Mouse (Mus musculus): Measurements from ENCODE around the gene Zfp963. TPM values are rescaled to one million over a fixed set of nuclear protein-coding genes. Genes with fewer than 3 reads are reported as not detected.

Zfp963 gene
- 5.8 and 8.2 TPM in 2 replicates for polyA plus RNA-seq (2014; fragmentation: Nextera tagmentation; extraction: Ambion mirVana)

DNA sequence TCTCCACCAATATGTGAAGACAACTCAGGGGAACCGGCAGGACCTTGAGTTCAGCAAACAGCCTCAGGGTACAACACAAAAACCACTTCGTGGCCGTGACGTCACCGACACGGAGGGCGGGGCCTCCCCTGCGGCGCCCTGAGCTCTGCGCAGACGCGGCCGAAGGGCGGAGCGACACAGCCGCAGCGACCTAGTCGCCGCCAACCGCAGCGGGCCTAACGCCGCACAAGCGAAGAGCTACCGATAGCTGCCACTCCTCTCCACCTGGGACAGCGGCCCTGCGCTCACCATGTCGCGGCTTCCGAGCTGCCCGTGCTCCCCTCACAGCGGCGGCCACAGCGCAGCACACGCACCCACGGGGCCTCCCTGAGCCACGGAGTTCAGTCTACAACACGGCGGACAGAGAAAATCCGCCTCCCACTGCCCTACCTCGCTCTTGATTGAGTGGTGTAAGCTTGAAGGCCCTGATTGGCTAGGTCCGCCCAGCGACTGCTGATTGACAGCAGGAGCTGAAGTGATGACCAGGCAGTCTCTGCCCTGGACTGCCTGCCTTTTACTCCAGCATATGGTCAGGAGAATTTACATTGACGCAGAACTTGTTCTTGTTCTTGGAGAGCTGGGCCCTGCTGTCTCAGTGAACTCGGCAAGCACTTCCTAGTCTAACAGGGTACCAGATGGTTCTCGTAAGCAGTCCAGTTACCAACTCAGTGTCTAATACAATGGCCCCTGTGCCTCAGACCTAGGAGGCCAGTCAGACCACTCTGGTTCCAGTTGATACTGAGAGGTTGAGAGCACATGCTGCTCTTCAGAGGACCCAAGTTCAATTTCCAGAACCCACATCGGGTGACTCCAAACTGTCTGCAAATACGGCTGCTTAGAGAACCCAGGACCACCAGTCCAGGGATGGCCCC, at the start of gene Zfp963:
Gene Zfp963, minus strand, starts transcription at position 427 of the 911 bp plus-strand sequence.
- Histone ChIP-seq H3K27ac (ENCODE audit: low read depth, low read length) (peak within 1 kb of the TSS; percentile 96), H3K4me1 (replicated peaks; ENCODE audit: control insufficient read depth, insufficient read depth, low read length) (0 out of 2 replicates have a peak, but pooled peaks cover 2% of the 10 kb centered on the region), H3K4me2 (ENCODE audit: low read depth, low read length, severe bottlenecking) (peak within 1 kb of the TSS; percentile 49), H3K9me3 (ENCODE audit: control insufficient read depth, low read length) (no peaks in the 10 kb centered on the region), H3K4me3 (ENCODE audit: low read depth, low read length) (peak within 1 kb of the TSS; percentile 68), H3K27me3 (ENCODE audit: control insufficient read depth, insufficient read depth, low read length) (no peaks in the 10 kb centered on the region), H3K9ac (ENCODE audit: low read length) (peak within 1 kb of the TSS; percentile 90), H3K36me3 (ENCODE audit: control insufficient read depth, insufficient read depth, low read length) (no peaks in the 10 kb centered on the region)
- WGBS: 3% methylated on average over 48 of the region's 48 CpGs
- DNase-seq (ENCODE audit: low spot score) (peak; percentile 96), ATAC-seq (replicated peaks; ENCODE audit: low FRiP score) (peak; percentile 98)

GRCm38 (mm10) chr8:69799261-69799660, 49.5 kb upstream of the Zfp963 start:
- Histone ChIP-seq H3K36me3 (ENCODE audit: control insufficient read depth, insufficient read depth, low read length) (peaks cover 34% of the 10 kb centered on the region), H3K9me3 (ENCODE audit: control insufficient read depth, low read length) (no peaks in the 10 kb centered on the region), H3K4me2 (ENCODE audit: low read depth, low read length, severe bottlenecking) (no peak overlapping the region), H3K4me3 (ENCODE audit: low read depth, low read length) (no peak overlapping the region), H3K9ac (ENCODE audit: low read length) (no peak overlapping the region), H3K27ac (ENCODE audit: low read depth, low read length) (no peak overlapping the region), H3K27me3 (ENCODE audit: control insufficient read depth, insufficient read depth, low read length) (no peaks in the 10 kb centered on the region), H3K4me1 (replicated peaks; ENCODE audit: control insufficient read depth, insufficient read depth, low read length) (no peaks in the 10 kb centered on the region)
- DNase-seq (ENCODE audit: low spot score) (no peak), ATAC-seq (replicated peaks; ENCODE audit: low FRiP score) (no peak)
- 91% methylated on average over 8 of the region's 8 CpGs for WGBS

DNA sequence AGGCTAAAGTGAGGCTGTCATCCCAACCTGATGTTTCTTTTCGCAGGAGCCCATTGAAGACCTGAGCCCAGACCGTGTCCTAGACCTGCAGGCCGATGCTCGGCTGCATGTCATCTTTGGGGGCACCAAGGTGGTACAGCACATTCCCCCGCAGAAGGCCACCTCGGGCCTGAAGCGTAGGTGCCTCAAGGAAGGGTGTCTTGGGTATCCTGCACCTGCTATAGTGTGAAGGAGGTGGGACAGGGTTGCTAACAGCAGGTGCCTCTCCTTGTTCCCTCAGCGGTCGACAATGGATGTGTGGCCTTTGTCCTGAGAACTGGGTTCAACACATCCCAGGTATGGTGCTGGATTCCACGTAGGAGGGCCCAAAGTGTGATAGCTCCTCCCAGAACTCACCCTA, 47.9 kb upstream of the Zfp963 start:
- no peak overlapping the region for H3K9ac ChIP-seq (ENCODE audit: low read length)
- ATAC-seq (replicated peaks; ENCODE audit: low FRiP score): no peak
- H3K4me2 ChIP-seq (ENCODE audit: low read depth, low read length, severe bottlenecking): no peak overlapping the region
- DNase-seq (ENCODE audit: low spot score): no peak
- peaks cover 25% of the 10 kb centered on the region; the same call in 1 of the 2 replicates for H3K36me3 ChIP-seq (ENCODE audit: control insufficient read depth, insufficient read depth, low read length)
- peaks cover 3% of the 10 kb centered on the region; the same call in 1 of the 2 replicates for H3K4me1 ChIP-seq (replicated peaks; ENCODE audit: control insufficient read depth, insufficient read depth, low read length)
- no peak overlapping the region for H3K4me3 ChIP-seq (ENCODE audit: low read depth, low read length)
- H3K27me3 ChIP-seq (ENCODE audit: control insufficient read depth, insufficient read depth, low read length): no peaks in the 10 kb centered on the region
- no peak overlapping the region for H3K27ac ChIP-seq (ENCODE audit: low read depth, low read length)
- WGBS: 95% methylated on average over 10 of the region's 10 CpGs
- H3K9me3 ChIP-seq (ENCODE audit: control insufficient read depth, low read length): no peaks in the 10 kb centered on the region

DNA sequence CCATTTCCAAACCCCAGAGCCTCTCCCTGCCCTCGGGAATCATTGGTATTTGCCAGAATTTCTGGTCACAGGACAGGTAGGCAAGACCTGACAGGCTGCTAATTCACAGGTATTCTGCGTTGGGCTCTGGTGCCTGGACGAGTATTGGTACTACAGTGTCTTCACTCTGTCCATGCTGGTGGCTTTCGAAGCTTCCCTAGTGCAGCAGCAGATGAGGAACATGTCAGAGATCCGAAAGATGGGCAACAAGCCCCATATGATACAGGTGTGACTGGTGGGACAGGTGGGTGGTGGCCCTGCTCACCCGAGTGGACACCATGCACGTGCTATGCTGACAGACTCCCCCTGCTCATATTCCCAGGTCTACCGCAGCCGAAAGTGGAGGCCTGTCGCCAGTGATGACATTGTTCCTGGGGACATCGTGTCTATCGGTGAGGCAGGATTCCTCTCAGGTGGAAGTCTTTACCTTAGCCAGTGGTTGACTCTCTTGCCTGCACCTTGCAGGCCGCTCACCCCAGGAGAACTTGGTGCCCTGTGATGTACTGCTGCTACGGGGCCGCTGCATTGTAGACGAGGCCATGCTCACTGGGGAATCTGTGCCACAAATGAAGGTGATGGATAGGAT, 47.1 kb upstream of the Zfp963 start:
- H3K27ac ChIP-seq (ENCODE audit: low read depth, low read length): no peak overlapping the region
- DNase-seq (ENCODE audit: low spot score): no peak
- no peak overlapping the region for H3K4me2 ChIP-seq (ENCODE audit: low read depth, low read length, severe bottlenecking)
- no peaks in the 10 kb centered on the region for H3K9me3 ChIP-seq (ENCODE audit: control insufficient read depth, low read length)
- H3K4me1 ChIP-seq (replicated peaks; ENCODE audit: control insufficient read depth, insufficient read depth, low read length): peaks cover 10% of the 10 kb centered on the region
- H3K4me3 ChIP-seq (ENCODE audit: low read depth, low read length): no peak overlapping the region
- no peak for ATAC-seq (replicated peaks; ENCODE audit: low FRiP score)
- 96% methylated on average over 16 of the region's 16 CpGs for WGBS
- peaks cover 20% of the 10 kb centered on the region; the same call in 1 of the 2 replicates for H3K36me3 ChIP-seq (ENCODE audit: control insufficient read depth, insufficient read depth, low read length)
- H3K27me3 ChIP-seq (ENCODE audit: control insufficient read depth, insufficient read depth, low read length): no peaks in the 10 kb centered on the region
- H3K9ac ChIP-seq (ENCODE audit: low read length): no peak overlapping the region

GRCm38 (mm10) chr8:69794901-69795300, 45.1 kb upstream of the Zfp963 start:
- H3K4me2 ChIP-seq (ENCODE audit: low read depth, low read length, severe bottlenecking): no peak overlapping the region
- 98% methylated on average over 6 of the region's 6 CpGs for WGBS
- H3K4me3 ChIP-seq (ENCODE audit: low read depth, low read length): no peak overlapping the region
- peaks cover 10% of the 10 kb centered on the region for H3K4me1 ChIP-seq (replicated peaks; ENCODE audit: control insufficient read depth, insufficient read depth, low read length)
- DNase-seq (ENCODE audit: low spot score): no peak
- no peak overlapping the region for H3K9ac ChIP-seq (ENCODE audit: low read length)
- ATAC-seq (replicated peaks; ENCODE audit: low FRiP score): no peak
- peaks cover 12% of the 10 kb centered on the region; the same call in 1 of the 2 replicates for H3K36me3 ChIP-seq (ENCODE audit: control insufficient read depth, insufficient read depth, low read length)
- H3K27me3 ChIP-seq (ENCODE audit: control insufficient read depth, insufficient read depth, low read length): no peaks in the 10 kb centered on the region
- no peaks in the 10 kb centered on the region for H3K9me3 ChIP-seq (ENCODE audit: control insufficient read depth, low read length)
- H3K27ac ChIP-seq (ENCODE audit: low read depth, low read length): no peak overlapping the region

DNA sequence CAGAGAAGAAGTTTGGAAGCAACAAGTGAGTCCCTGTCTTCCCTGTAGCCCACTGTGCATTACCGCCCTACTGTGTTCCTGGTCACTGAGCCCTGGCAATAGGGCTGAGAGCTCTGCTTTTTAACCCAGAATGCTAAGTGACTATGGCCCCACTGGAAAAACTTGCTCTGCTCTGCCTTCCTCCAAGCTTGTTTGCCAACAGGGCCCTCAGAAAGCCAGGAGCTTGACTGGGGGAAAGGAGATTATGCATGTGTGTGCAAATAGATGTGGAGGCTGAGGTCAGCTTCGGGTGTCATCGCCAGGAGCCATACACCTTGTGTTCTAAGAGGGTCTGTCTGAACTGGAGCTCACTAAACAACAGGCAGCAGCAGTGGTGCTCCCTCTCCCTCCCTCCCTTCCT, 44.3 kb upstream of the Zfp963 start:
- H3K4me1 ChIP-seq (replicated peaks; ENCODE audit: control insufficient read depth, insufficient read depth, low read length): peaks cover 10% of the 10 kb centered on the region
- DNase-seq (ENCODE audit: low spot score) (no peak), ATAC-seq (replicated peaks; ENCODE audit: low FRiP score) (no peak)
- H3K4me2 ChIP-seq (ENCODE audit: low read depth, low read length, severe bottlenecking): no peak overlapping the region
- no peaks in the 10 kb centered on the region for H3K27me3 ChIP-seq (ENCODE audit: control insufficient read depth, insufficient read depth, low read length)
- H3K27ac ChIP-seq (ENCODE audit: low read depth, low read length): no peak overlapping the region
- H3K4me3 ChIP-seq (ENCODE audit: low read depth, low read length): no peak overlapping the region
- H3K36me3 ChIP-seq (ENCODE audit: control insufficient read depth, insufficient read depth, low read length): peaks cover 7% of the 10 kb centered on the region; the same call in 1 of the 2 replicates
- H3K9ac ChIP-seq (ENCODE audit: low read length): no peak overlapping the region
- 86% methylated on average over 3 of the region's 3 CpGs for WGBS
- H3K9me3 ChIP-seq (ENCODE audit: control insufficient read depth, low read length): no peaks in the 10 kb centered on the region

GRCm38 (mm10) chr8:69793666-69794065, 43.9 kb upstream of the Zfp963 start:
- Histone ChIP-seq H3K9ac (ENCODE audit: low read length) (no peak overlapping the region), H3K27me3 (ENCODE audit: control insufficient read depth, insufficient read depth, low read length) (no peaks in the 10 kb centered on the region), H3K9me3 (ENCODE audit: control insufficient read depth, low read length) (no peaks in the 10 kb centered on the region), H3K4me2 (ENCODE audit: low read depth, low read length, severe bottlenecking) (no peak overlapping the region), H3K4me1 (replicated peaks; ENCODE audit: control insufficient read depth, insufficient read depth, low read length) (peaks cover 10% of the 10 kb centered on the region), H3K36me3 (ENCODE audit: control insufficient read depth, insufficient read depth, low read length) (peaks cover 6% of the 10 kb centered on the region; the same call in 1 of the 2 replicates), H3K27ac (ENCODE audit: low read depth, low read length) (no peak overlapping the region), H3K4me3 (ENCODE audit: low read depth, low read length) (no peak overlapping the region)
- 91% methylated on average over 4 of the region's 4 CpGs for WGBS
- no peak for ATAC-seq (replicated peaks; ENCODE audit: low FRiP score)
- no peak for DNase-seq (ENCODE audit: low spot score)

DNA sequence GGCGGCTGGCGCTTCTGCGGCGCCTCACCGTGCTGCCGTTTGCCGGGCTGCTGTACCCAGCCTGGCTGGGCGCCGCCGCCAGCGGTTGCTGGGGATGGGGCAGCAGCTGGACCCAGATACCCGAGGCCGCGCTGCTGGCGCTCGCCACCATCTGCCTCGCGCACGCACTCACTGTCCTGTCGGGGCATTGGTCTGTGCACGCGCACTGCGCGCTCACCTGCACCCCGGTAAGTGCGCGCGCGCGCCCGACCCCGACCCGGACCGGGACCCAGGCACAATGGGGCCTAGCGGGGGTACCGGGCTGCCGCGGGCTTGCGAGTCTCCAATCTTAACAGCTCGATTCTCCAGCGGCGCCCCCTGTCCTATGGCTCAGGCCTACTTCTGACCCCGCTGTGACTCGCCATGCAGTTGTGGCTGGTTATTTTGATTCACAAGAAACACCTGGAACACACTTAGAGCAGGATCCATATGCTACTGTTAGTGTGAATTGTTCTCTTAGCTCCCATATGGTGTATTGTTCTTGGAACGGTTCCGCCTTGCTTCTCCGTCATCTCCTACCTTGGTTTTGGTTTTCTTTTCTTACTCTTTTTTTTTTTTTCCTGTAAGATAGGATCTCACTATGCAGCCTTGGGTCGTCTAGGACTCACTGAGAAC, 41.8 kb upstream of the Zfp963 start:
- ATAC-seq (replicated peaks; ENCODE audit: low FRiP score) (peak; percentile 83), DNase-seq (ENCODE audit: low spot score) (peak; percentile 77)
- Histone ChIP-seq H3K4me2 (ENCODE audit: low read depth, low read length, severe bottlenecking) (peak overlapping the region; percentile 76), H3K9me3 (ENCODE audit: control insufficient read depth, low read length) (no peaks in the 10 kb centered on the region), H3K27ac (ENCODE audit: low read depth, low read length) (peak overlapping the region; percentile 68; the same call in 1 of the 2 replicates), H3K9ac (ENCODE audit: low read length) (peak overlapping the region; percentile 98), H3K27me3 (ENCODE audit: control insufficient read depth, insufficient read depth, low read length) (no peaks in the 10 kb centered on the region), H3K4me1 (replicated peaks; ENCODE audit: control insufficient read depth, insufficient read depth, low read length) (peaks cover 10% of the 10 kb centered on the region), H3K4me3 (ENCODE audit: low read depth, low read length) (peak overlapping the region; percentile 100), H3K36me3 (ENCODE audit: control insufficient read depth, insufficient read depth, low read length) (no peaks in the 10 kb centered on the region; the same call in 1 of the 2 replicates)
- under 1% methylated on average over 46 of the region's 48 CpGs for WGBS

Data from forebrain, embryonic 11.5 days (tissue).